Mouse (Mus musculus): ENCODE measurements around the gene Ltn1. TPM values are rescaled to one million over a fixed set of nuclear protein-coding genes. Genes with fewer than 3 reads are reported as not detected.
A peak's percentile ranks its signal among the peaks of the same experiment; 100 is the strongest.

Ltn1 gene
- polyA plus RNA-seq, 1 experiment from 2014 or later = 28.8 TPM

GRCm38 (mm10) chr16:87443245-87443644, 10.8 kb upstream of the Ltn1 start:
- Histone ChIP-seq H3K27me3 (ENCODE audit: control insufficient read depth, insufficient read depth, low read length) (no peaks in the 10 kb centered on the region), H3K4me2 (ENCODE audit: low read depth, low read length) (no peak overlapping the region), H3K9ac (ENCODE audit: low read length) (no peak overlapping the region), H3K4me3 (replicated peaks; ENCODE audit: low read length) (no peak overlapping the region), H3K9me3 (replicated peaks; ENCODE audit: control insufficient read depth, low read length) (no peaks in the 10 kb centered on the region), H3K27ac (ENCODE audit: low read length) (no peak overlapping the region), H3K4me1 (ENCODE audit: control insufficient read depth, insufficient read depth, low read length) (peaks cover 15% of the 10 kb centered on the region), H3K36me3 (ENCODE audit: control insufficient read depth, insufficient read depth, low read length) (no peaks in the 10 kb centered on the region)
- ATAC-seq (ENCODE audit: insufficient read depth, low FRiP score) = no peak

- Histone ChIP-seq H3K4me2 (ENCODE audit: low read depth, low read length) (no peak overlapping the region), H3K4me1 (ENCODE audit: control insufficient read depth, insufficient read depth, low read length) (peaks cover 15% of the 10 kb centered on the region), H3K9me3 (replicated peaks; ENCODE audit: control insufficient read depth, low read length) (no peaks in the 10 kb centered on the region), H3K36me3 (ENCODE audit: control insufficient read depth, insufficient read depth, low read length) (no peaks in the 10 kb centered on the region), H3K27me3 (ENCODE audit: control insufficient read depth, insufficient read depth, low read length) (no peaks in the 10 kb centered on the region), H3K9ac (ENCODE audit: low read length) (no peak overlapping the region), H3K4me3 (replicated peaks; ENCODE audit: low read length) (no peak overlapping the region), H3K27ac (ENCODE audit: low read length) (no peak overlapping the region)
- WGBS = 30% methylated on average over 5 of the region's 5 CpGs
- no peak for ATAC-seq (ENCODE audit: insufficient read depth, low FRiP score)
These were observed 9.9 kb upstream of the Ltn1 start for GRCm38 (mm10) chr16:87442291-87442690.

- ATAC-seq (ENCODE audit: insufficient read depth, low FRiP score) = no peak
- 17% methylated on average over 9 of the region's 9 CpGs for WGBS
- no peaks in the 10 kb centered on the region for H3K36me3 ChIP-seq (ENCODE audit: control insufficient read depth, insufficient read depth, low read length)
- H3K9ac ChIP-seq (ENCODE audit: low read length) = peak overlapping the region; percentile 92
- no peaks in the 10 kb centered on the region for H3K27me3 ChIP-seq (ENCODE audit: control insufficient read depth, insufficient read depth, low read length)
- H3K9me3 ChIP-seq (replicated peaks; ENCODE audit: control insufficient read depth, low read length) = no peaks in the 10 kb centered on the region
- no peak overlapping the region; the same call in 1 of the 2 replicates for H3K27ac ChIP-seq (ENCODE audit: low read length)
- H3K4me2 ChIP-seq (ENCODE audit: low read depth, low read length) = peak overlapping the region; percentile 53
- peak overlapping the region; percentile 90 for H3K4me3 ChIP-seq (replicated peaks; ENCODE audit: low read length)
- peaks cover 15% of the 10 kb centered on the region for H3K4me1 ChIP-seq (ENCODE audit: control insufficient read depth, insufficient read depth, low read length)
These were observed 8.7 kb upstream of the Ltn1 start for GRCm38 (mm10) chr16:87441089-87441488.

- Histone ChIP-seq H3K4me3 (replicated peaks; ENCODE audit: low read length) (peak within 1 kb of the TSS; percentile 90), H3K27me3 (ENCODE audit: control insufficient read depth, insufficient read depth, low read length) (no peaks in the 10 kb centered on the region), H3K9ac (ENCODE audit: low read length) (peak within 1 kb of the TSS; percentile 92), H3K9me3 (replicated peaks; ENCODE audit: control insufficient read depth, low read length) (no peaks in the 10 kb centered on the region), H3K36me3 (ENCODE audit: control insufficient read depth, insufficient read depth, low read length) (no peaks in the 10 kb centered on the region), H3K4me1 (ENCODE audit: control insufficient read depth, insufficient read depth, low read length) (peaks cover 15% of the 10 kb centered on the region), H3K4me2 (ENCODE audit: low read depth, low read length) (peak within 1 kb of the TSS; percentile 65), H3K27ac (ENCODE audit: low read length) (peak within 1 kb of the TSS; percentile 89)
- peak; percentile 95 for ATAC-seq (ENCODE audit: insufficient read depth, low FRiP score)
- 0% methylated on average over 38 of the region's 38 CpGs for WGBS
These were observed 7.8 kb upstream of the Ltn1 start, which contains the start of gene Rwdd2b for GRCm38 (mm10) chr16:87440184-87440686. Gene Rwdd2b, minus strand, starts transcription at chr16:87440573.

GRCm38 (mm10) chr16:87438697-87439096, 6.3 kb upstream of the Ltn1 start:
- Histone ChIP-seq H3K27ac (ENCODE audit: low read length) (no peak overlapping the region), H3K36me3 (ENCODE audit: control insufficient read depth, insufficient read depth, low read length) (no peaks in the 10 kb centered on the region), H3K4me3 (replicated peaks; ENCODE audit: low read length) (no peak overlapping the region), H3K4me1 (ENCODE audit: control insufficient read depth, insufficient read depth, low read length) (peaks cover 15% of the 10 kb centered on the region), H3K9me3 (replicated peaks; ENCODE audit: control insufficient read depth, low read length) (no peaks in the 10 kb centered on the region), H3K4me2 (ENCODE audit: low read depth, low read length) (no peak overlapping the region), H3K9ac (ENCODE audit: low read length) (no peak overlapping the region), H3K27me3 (ENCODE audit: control insufficient read depth, insufficient read depth, low read length) (no peaks in the 10 kb centered on the region)
- WGBS = 89% methylated on average over 8 of the region's 8 CpGs
- ATAC-seq (ENCODE audit: insufficient read depth, low FRiP score) = no peak

GRCm38 (mm10) chr16:87437096-87437495, 4.7 kb upstream of the Ltn1 start:
- 92% methylated on average over 21 of the region's 21 CpGs for WGBS
- no peak overlapping the region for H3K9ac ChIP-seq (ENCODE audit: low read length)

GRCm38 (mm10) chr16:87435411-87436205, 3.2 kb upstream of the Ltn1 start:
- Histone ChIP-seq H3K9ac (ENCODE audit: low read length) (no peak overlapping the region), H3K27ac (ENCODE audit: low read length) (no peak overlapping the region), H3K27me3 (ENCODE audit: control insufficient read depth, insufficient read depth, low read length) (no peaks in the 10 kb centered on the region), H3K4me1 (ENCODE audit: control insufficient read depth, insufficient read depth, low read length) (peaks cover 4% of the 10 kb centered on the region), H3K36me3 (ENCODE audit: control insufficient read depth, insufficient read depth, low read length) (no peaks in the 10 kb centered on the region), H3K4me2 (ENCODE audit: low read depth, low read length) (no peak overlapping the region), H3K9me3 (replicated peaks; ENCODE audit: control insufficient read depth, low read length) (no peaks in the 10 kb centered on the region), H3K4me3 (replicated peaks; ENCODE audit: low read length) (no peak overlapping the region)
- 82% methylated on average over 13 of the region's 13 CpGs for WGBS
- ATAC-seq (ENCODE audit: insufficient read depth, low FRiP score) = no peak

More at GRCm38 (mm10) chr16:87437096-87437495, 4.7 kb upstream of the Ltn1 start:
- no peak overlapping the region for H3K27ac ChIP-seq (ENCODE audit: low read length)
- no peak overlapping the region for H3K4me2 ChIP-seq (ENCODE audit: low read depth, low read length)
- ATAC-seq (ENCODE audit: insufficient read depth, low FRiP score) = no peak
- no peak overlapping the region for H3K4me3 ChIP-seq (replicated peaks; ENCODE audit: low read length)
- no peaks in the 10 kb centered on the region for H3K27me3 ChIP-seq (ENCODE audit: control insufficient read depth, insufficient read depth, low read length)
- peaks cover 12% of the 10 kb centered on the region for H3K4me1 ChIP-seq (ENCODE audit: control insufficient read depth, insufficient read depth, low read length)
- H3K36me3 ChIP-seq (ENCODE audit: control insufficient read depth, insufficient read depth, low read length) = no peaks in the 10 kb centered on the region
- H3K9me3 ChIP-seq (replicated peaks; ENCODE audit: control insufficient read depth, low read length) = no peaks in the 10 kb centered on the region

GRCm38 (mm10) chr16:87434946-87435345, 2.5 kb upstream of the Ltn1 start:
- H3K27ac ChIP-seq (ENCODE audit: low read length) = no peak overlapping the region
- H3K4me3 ChIP-seq (replicated peaks; ENCODE audit: low read length) = no peak overlapping the region
- H3K36me3 ChIP-seq (ENCODE audit: control insufficient read depth, insufficient read depth, low read length) = no peaks in the 10 kb centered on the region
- H3K27me3 ChIP-seq (ENCODE audit: control insufficient read depth, insufficient read depth, low read length) = no peaks in the 10 kb centered on the region
- H3K4me2 ChIP-seq (ENCODE audit: low read depth, low read length) = no peak overlapping the region
- H3K4me1 ChIP-seq (ENCODE audit: control insufficient read depth, insufficient read depth, low read length) = peaks cover 4% of the 10 kb centered on the region
- whole genome bisulfite sequencing = 82% methylated on average over 6 of the region's 6 CpGs
- no peak overlapping the region for H3K9ac ChIP-seq (ENCODE audit: low read length)
- no peaks in the 10 kb centered on the region for H3K9me3 ChIP-seq (replicated peaks; ENCODE audit: control insufficient read depth, low read length)
- ATAC-seq (ENCODE audit: insufficient read depth, low FRiP score) = no peak

- H3K4me1 ChIP-seq (ENCODE audit: control insufficient read depth, insufficient read depth, low read length) = no peaks in the 10 kb centered on the region
- no peaks in the 10 kb centered on the region for H3K27me3 ChIP-seq (ENCODE audit: control insufficient read depth, insufficient read depth, low read length)
- H3K27ac ChIP-seq (ENCODE audit: low read length) = no peak overlapping the region
- 83% methylated on average over 7 of the region's 7 CpGs for WGBS
- no peak overlapping the region for H3K4me2 ChIP-seq (ENCODE audit: low read depth, low read length)
- no peak overlapping the region for H3K9ac ChIP-seq (ENCODE audit: low read length)
- no peak for ATAC-seq (ENCODE audit: insufficient read depth, low FRiP score)
- H3K4me3 ChIP-seq (replicated peaks; ENCODE audit: low read length) = no peak overlapping the region
- H3K36me3 ChIP-seq (ENCODE audit: control insufficient read depth, insufficient read depth, low read length) = no peaks in the 10 kb centered on the region
- H3K9me3 ChIP-seq (replicated peaks; ENCODE audit: control insufficient read depth, low read length) = no peaks in the 10 kb centered on the region
These were observed 1.9 kb upstream of the Ltn1 start for GRCm38 (mm10) chr16:87434266-87434665.

Measured in stomach, embryonic 16.5 days (tissue).